Mouse (Mus musculus): ENCODE results near the gene Rrp1.

DNA sequence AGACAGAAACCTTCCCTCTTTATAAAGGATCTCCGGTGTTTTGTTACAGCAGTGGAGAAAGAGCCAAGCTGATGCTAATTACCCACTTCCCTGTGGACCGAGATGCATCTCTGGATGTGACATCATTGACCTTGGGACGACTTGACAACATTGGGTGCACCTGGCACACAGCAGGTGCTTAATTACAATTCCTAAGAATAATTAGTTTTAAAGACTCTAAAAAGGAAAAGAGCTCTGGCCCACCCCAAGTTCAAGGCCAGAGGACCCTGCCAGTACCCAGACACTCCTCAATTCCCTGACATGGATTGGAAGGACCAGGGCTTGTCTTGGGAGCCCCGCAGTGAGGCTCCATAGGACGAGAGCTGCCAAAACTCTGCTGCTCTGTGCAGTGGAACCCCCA lies 28.8 kb upstream of the Rrp1 start:
- no peak for TF ChIP-seq CTCF (IDR thresholded peaks at IDR 0.05; ENCODE audit: borderline replicate concordance, insufficient read depth, low read length)
- no peak for TF ChIP-seq POLR2A (IDR thresholded peaks at IDR 0.05; ENCODE audit: low read depth, low read length)

Data from embryonic fibroblast, embryonic 13.5 days (primary cell).